Mouse (Mus musculus) erythroid progenitor cell, adult 5-6 weeks (primary cell): ENCODE data around the gene Mia3. TPM values are rescaled to one million over a fixed set of nuclear protein-coding genes. Genes with fewer than 3 reads are reported as not detected.

Experiments used
- total RNA-seq, 2 experiments: library from RNA; stranded (forward) in 1 of 2; stranded (reverse) in 1 of 2; fragments of 150-400 nt in 1 of 2; fragments of 186-747, 209-891 nt in 1 of 2; gene quantifications; 2 replicates each; pipeline versions ENCODE4 v1.2.3 to v1.2.4; 2015 to 2017; ENCODE audit warnings: low replicate concordance in 2 of 2

The Mia3 gene
- total RNA-seq, 2 experiments from 2014 or later = 25.6 to 32.2 TPM

Other genes with a start within 250 kb of the Mia3 start
- 2.1 and 8.6 TPM in 2 replicates for gene Disp1, start 148.0 kb downstream of the Mia3 start, total RNA-seq (2015; ENCODE audit: low replicate concordance)
- 0.39 and 6.7 TPM in 2 replicates for gene Disp1, start 148.0 kb downstream of the Mia3 start, total RNA-seq (2017; ENCODE audit: low replicate concordance)
- gene Aida, start 73.0 kb downstream of the Mia3 start, total RNA-seq (2015; ENCODE audit: low replicate concordance) = 40.7 and 75.9 TPM in 2 replicates
- 90.7 and 92.3 TPM in 2 replicates for gene Aida, start 73.0 kb downstream of the Mia3 start, total RNA-seq (2017; ENCODE audit: low replicate concordance)
- gene Brox, start 72.3 kb downstream of the Mia3 start, total RNA-seq (2015; ENCODE audit: low replicate concordance) = 32.7 and 42.5 TPM in 2 replicates
- 82.6 and 82.8 TPM in 2 replicates for gene Brox, start 72.3 kb downstream of the Mia3 start, total RNA-seq (2017; ENCODE audit: low replicate concordance)
- gene Taf1a, start 19.4 kb upstream of the Mia3 start, total RNA-seq (2015; ENCODE audit: low replicate concordance) = 0.84 and 2.5 TPM in 2 replicates
- gene Taf1a, start 19.4 kb upstream of the Mia3 start, total RNA-seq (2017; ENCODE audit: low replicate concordance) = 4.0 TPM in 1 of 2 replicates, not detected in the other
- not detected in 2 replicates for gene Hhipl2, start 48.7 kb upstream of the Mia3 start, total RNA-seq (2015; ENCODE audit: low replicate concordance)
- gene Hhipl2, start 48.7 kb upstream of the Mia3 start, total RNA-seq (2017; ENCODE audit: low replicate concordance) = not detected in 2 replicates